Mouse (Mus musculus) spleen, postnatal 0 days (tissue): ENCODE measurements around the gene Rnase2b. TPM values are rescaled to one million over a fixed set of nuclear protein-coding genes. Genes with fewer than 3 reads are reported as not detected.

Source experiments
- polyA plus RNA-seq: library from polyadenylated mRNA; unstranded; fragments of >200 nt; fragmentation: Nextera tagmentation; extraction: Ambion mirVana; gene quantifications from 2 replicates; pipeline ENCODE4 v1.2.1, GENCODE M21; 2015

The Rnase2b gene
- not detected in 2 replicates for polyA plus RNA-seq

DNA sequence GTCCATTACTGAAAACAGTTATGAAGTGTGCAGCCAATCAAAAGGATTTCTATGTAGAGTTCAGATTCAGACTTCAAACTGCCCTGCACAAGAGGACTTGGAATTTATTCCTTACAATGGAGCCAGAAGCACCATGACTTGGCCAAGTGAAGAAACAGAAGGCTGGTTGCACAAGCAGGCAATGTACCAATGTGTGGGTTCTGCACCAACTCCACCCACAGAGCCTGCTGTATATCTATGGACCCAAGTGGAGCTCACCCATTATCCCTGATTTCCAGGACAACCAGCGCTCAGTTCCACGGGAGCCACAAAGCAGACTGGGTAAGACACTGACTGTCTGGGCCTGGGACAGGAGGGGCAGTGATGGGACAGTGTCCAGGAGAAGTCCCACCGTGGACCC is at the start of gene Rnase2b:
TSS of gene Rnase2b (plus strand) at position 285 of the 400 bp plus-strand sequence.

DNA sequence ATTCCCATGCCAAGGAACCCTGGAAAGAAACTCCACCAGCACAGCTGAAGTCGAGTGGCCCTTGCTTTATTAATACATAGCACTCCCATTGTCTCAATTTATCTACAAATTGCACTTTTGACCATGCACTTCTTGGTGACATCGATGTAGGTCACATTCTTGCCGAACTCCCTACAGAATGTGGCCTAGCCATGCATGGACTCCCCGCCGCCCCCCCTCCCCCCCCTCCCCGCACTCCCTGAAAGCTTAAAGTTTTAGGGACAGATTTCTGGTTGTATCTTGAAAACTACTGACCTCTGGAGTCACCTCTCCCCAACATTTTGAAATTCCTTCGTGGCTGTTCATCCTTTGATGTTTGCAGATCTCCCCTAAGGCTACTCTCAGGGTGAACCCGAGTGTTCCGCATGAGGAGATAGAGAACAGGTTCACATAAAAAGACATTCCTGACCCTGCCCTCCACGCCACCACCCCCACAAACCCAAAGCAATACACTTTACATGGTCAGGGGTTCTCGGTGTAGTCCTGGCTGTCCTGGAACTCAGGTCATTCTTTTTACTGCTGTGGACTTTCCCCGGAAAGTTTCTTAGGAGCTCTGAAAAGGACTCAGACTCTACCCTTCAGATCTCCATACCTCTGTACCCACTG is 48.0 kb upstream of the Rnase2b start, which contains the start of gene Eddm3b:
TSS of gene Eddm3b (plus strand) at position 511 of the 645 bp plus-strand sequence.

DNA sequence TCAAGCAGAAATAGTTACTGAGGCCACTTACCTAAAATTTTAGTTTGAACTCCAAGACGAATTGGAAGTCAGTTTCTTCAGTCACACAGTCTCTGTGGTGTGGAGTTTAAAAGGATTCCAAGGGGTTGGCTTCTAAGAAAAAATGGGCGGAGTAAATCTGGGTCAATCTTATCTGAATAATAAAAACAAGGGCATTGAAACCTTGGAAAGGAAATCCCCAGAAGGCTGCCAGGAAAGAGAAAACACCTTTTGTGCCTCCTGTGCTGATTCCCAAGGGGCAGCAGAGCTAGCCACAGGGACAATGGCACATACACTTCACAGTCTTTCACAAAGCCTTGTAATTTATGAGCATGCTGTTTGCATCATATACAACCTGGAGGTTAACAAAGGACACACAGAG is 15.4 kb upstream of the Rnase2b start, which contains the start of gene Rnase1:
TSS of gene Rnase1 (minus strand) at position 101 of the 400 bp plus-strand sequence.

DNA sequence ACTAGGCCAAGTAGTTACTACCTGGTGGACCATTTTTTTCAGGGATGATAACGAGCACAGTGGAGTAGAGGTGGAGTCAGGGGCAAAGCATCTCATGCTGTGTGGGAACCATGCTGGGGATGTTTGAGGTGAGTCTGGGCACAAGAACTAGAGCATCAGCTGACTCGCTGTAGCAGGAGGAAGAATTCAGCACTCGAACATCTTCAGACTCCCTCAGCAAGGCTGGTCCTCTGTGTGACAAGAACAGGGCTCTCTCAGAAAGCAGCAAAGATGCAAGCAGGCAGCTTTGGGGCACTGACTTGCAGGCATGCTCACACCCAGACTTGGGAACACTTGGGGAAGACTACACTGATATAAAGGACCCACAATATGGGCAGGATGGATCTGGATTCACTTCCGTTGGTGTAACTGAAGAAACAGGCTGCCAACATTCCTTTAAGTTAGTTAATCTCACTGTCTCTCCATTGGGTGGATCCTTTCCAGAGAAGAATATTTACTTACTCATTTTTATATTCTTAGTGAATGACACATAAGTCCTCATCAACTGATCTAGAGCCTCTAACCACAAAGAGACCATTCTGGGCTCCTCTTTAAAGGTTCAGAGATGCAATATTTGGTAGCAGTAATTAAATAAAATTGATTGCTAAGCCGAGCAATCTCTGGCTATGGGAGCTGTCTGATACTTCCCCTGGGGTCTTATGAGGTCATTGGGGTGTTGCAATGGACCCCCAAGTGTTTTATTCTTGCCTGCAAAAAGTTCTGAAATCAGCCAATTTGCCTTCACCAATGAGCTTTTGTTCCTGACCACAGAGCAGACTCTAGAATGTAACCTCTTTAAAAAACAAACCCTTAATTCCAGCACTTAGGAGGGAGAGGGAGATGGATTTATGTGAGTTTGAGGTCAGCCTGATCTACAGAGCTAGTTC is 37.3 kb downstream of the Rnase2b start, which contains the start of gene Ang2:
TSS of gene Ang2 (minus strand) at position 51 of the 926 bp plus-strand sequence.

DNA sequence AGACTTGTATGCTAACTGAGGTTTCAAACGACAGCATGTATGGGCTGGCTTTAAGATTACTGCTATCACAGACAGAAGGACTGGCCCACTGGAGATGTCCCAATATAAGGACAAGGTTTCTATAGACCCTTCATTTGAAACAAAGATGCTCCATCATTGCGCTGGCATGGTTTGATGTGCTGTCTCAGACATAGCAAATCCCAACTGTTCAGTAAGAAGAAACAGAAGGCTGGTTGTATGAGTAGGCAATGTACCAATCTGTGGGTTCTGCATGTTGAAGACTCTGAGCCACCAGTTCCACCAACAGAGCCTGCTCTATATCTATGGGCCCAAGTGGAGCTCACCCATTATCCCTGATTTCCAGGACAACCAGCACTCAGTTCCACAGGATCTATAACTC is 41.1 kb downstream of the Rnase2b start, which contains the start of gene Ear14:
TSS of gene Ear14 (plus strand) at position 277 of the 400 bp plus-strand sequence.

Other genes with a start within 250 kb of the Rnase2b start
- gene Osgep, start 237.4 kb upstream of the Rnase2b start, polyA plus RNA-seq = 73.5 and 76.4 TPM in 2 replicates
- gene Apex1, start 237.3 kb upstream of the Rnase2b start, polyA plus RNA-seq = 94.3 and 96.1 TPM in 2 replicates
- 25.7 and 27.4 TPM in 2 replicates for gene Pip4p1, start 231.4 kb upstream of the Rnase2b start, polyA plus RNA-seq
- 129 and 140 TPM in 2 replicates for gene Pnp, start 231.2 kb upstream of the Rnase2b start, polyA plus RNA-seq
- not detected in 2 replicates for gene Gm49342, start 217.7 kb upstream of the Rnase2b start, polyA plus RNA-seq
- 21.4 and 25.9 TPM in 2 replicates for gene Pnp2, start 206.3 kb upstream of the Rnase2b start, polyA plus RNA-seq
- 0.07 and 0.11 TPM in 2 replicates for gene Rnase10, start 154.5 kb upstream of the Rnase2b start, polyA plus RNA-seq
- not detected in 2 replicates for gene Rnase9, start 120.4 kb upstream of the Rnase2b start, polyA plus RNA-seq
- gene Rnase11, start 112.1 kb upstream of the Rnase2b start, polyA plus RNA-seq = not detected in 2 replicates
- 4.3 and 5.3 TPM in 2 replicates for gene Rnase12, start 104.6 kb upstream of the Rnase2b start, polyA plus RNA-seq
- gene Olfr750, start 87.8 kb upstream of the Rnase2b start, polyA plus RNA-seq = not detected in 2 replicates
- gene Rnase4, start 71.2 kb upstream of the Rnase2b start, polyA plus RNA-seq = 24.0 and 29.5 TPM in 2 replicates
- gene Ang, start 71.1 kb upstream of the Rnase2b start, polyA plus RNA-seq = 3.8 and 4.9 TPM in 2 replicates
- not detected in 2 replicates for gene Eddm3b, start 47.8 kb upstream of the Rnase2b start, polyA plus RNA-seq
- gene Rnase6, start 38.4 kb upstream of the Rnase2b start, polyA plus RNA-seq = 17.2 and 18.7 TPM in 2 replicates
- gene Rnase1, start 15.5 kb upstream of the Rnase2b start, polyA plus RNA-seq = 9.1 and 26.1 TPM in 2 replicates
- gene Ang2, start 36.9 kb downstream of the Rnase2b start, polyA plus RNA-seq = not detected in 2 replicates
- gene Ear14, start 41.1 kb downstream of the Rnase2b start, polyA plus RNA-seq = not detected in 2 replicates
- gene Rnase2a, start 93.9 kb downstream of the Rnase2b start, polyA plus RNA-seq = not detected in 2 replicates
- gene Gm7247, start 199.5 kb downstream of the Rnase2b start, polyA plus RNA-seq = not detected in 2 replicates
- gene Vmn2r88, start 248.6 kb downstream of the Rnase2b start, polyA plus RNA-seq = not detected in 2 replicates